Mouse (Mus musculus): ENCODE measurements at regions not wholly inside any gene's neighbourhood (a gene's known extent, or its start where the extent isn't known, plus 50 kb on each side); places are given as distances from the start of the nearest gene placed in this dataset.
A peak's percentile ranks its signal among the peaks of the same experiment; 100 is the strongest.

DNA sequence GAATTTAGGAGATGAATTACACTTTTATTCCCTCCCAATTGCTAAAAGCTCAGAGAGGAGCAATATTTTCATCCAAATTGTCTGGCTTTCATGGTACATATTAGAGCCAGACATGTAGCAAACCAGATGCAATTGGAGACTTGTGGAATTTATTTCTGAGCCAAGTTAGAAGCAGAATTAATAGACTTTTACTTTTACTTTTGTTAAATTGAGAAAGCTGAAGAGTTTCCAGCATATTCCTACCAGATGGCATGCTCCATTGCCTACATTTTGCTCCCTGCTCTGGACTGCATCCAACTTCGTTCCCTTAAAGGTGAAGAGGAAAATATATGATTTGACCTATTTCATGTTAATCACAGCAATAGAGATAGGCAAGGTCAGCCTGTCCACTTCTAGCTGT, 646.4 kb upstream of the Slit2 start:
- ATAC-seq (ENCODE audit: low TSS enrichment) = no peak

- peak; percentile 38; the same call in 1 of the 2 replicates for ATAC-seq (ENCODE audit: low TSS enrichment)
These were observed 643.1 kb upstream of the Slit2 start for GRCm38 (mm10) chr5:47339807-47340206.

DNA sequence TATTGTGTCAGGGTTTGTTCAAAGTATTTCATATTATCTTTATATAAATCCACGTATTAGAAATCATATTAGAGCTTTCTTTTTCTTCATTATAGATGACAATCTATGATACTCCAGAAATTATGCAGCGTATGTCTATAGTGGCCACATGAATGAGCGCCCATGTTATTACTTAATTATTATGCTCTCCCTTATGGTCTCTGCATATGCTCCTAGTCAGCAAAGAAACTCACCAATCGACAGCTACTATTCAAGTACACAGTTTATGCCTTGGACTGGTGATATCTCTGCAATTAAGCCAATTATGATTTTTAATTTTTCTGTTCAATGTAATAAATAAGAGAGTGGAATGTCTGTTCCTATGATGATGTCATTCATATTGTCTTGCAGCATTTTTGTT, 612.8 kb upstream of the Slit2 start:
- ATAC-seq (ENCODE audit: low TSS enrichment) = no peak

DNA sequence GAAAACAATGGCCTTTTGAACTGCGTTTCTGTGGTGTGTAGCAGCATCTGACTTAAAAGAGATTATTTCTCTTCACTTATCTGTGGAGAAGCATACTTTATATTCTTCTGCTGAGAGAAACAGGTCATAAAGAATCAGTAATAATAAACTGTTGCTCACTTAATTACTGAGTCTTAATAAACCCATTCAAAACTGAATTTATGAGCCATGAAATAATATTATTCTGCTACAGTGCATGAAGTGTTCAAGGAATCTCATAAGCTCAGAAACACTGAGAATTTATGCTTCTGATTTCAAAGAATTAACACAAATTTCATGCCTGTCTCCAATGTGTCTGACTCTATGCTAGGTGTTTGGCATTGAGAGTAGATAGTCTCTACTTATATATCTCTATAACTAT, 597.0 kb upstream of the Slit2 start:
- no peak for ATAC-seq (ENCODE audit: low TSS enrichment)

GRCm38 (mm10) chr5:47386750-47387149, 596.2 kb upstream of the Slit2 start:
- no peak for ATAC-seq (ENCODE audit: low TSS enrichment)

GRCm38 (mm10) chr5:47390735-47391134, 592.2 kb upstream of the Slit2 start:
- ATAC-seq (ENCODE audit: low TSS enrichment) = no peak

DNA sequence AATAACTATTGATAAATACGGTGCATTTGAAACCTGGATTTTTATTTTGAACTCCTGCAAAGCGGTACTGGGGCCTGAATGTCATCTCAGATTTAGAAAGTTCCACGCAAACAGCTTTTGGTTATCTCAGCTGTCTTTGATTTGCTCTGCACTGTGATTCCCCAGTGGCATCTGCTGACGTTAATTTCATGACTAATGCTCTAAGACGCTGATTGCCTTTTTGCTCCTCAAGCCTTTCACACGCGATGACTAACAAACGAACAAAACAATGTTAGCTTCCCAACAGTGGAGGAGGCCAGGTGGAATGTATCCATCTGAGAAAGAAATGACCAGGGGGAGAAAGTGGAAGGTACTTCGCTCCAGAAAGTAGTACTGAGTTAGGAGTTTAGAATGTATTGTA, 586.1 kb upstream of the Slit2 start:
- ATAC-seq (ENCODE audit: low TSS enrichment) = no peak

GRCm38 (mm10) chr5:47421916-47422315, 561.0 kb upstream of the Slit2 start:
- ATAC-seq (ENCODE audit: low TSS enrichment) = no peak

DNA sequence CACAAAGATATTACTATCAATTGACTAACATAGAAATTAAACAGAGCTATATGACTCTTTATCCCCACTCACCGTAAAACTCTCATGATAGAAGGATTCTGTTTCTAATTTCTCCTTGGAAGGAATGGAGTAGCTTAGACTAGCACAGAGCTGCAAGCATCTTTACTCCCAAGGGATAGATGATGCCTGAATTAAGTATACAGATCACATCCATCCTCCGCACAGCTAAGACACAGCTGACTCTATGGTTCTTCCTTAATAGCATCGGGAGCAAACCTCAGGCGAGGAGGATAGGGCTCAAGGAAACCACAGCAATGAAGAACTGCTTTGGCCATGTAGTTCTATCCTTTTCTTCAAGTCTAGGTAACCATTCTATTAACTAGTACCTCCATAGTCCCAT, 556.9 kb upstream of the Slit2 start:
- no peak for ATAC-seq (ENCODE audit: low TSS enrichment)

- no peak for ATAC-seq (ENCODE audit: low TSS enrichment)
These were observed 556.5 kb upstream of the Slit2 start for GRCm38 (mm10) chr5:47426467-47426866.

GRCm38 (mm10) chr5:47429217-47430172, 553.4 kb upstream of the Slit2 start:
- ATAC-seq (ENCODE audit: low TSS enrichment) = no peak

- no peak for ATAC-seq (ENCODE audit: low TSS enrichment)
These were observed 551.2 kb upstream of the Slit2 start for GRCm38 (mm10) chr5:47431599-47432328.

DNA sequence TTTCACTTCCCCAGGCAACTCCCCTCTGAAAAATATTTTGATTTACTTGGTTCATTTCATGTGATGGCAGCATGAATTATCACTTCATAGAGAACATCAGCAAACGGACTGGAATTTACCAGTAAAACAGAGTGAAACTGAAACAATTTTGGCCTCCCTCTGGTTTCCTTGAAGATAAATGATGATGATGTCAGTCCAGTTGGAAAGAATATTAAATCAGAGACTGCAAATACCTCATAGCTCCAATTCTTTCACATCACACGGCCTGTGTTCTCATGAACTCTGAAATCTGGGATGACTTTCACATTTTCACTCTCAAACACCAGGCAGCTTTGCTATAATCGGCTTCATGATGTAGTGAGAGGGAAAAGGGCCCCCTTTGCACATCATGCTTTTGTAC, 546.5 kb upstream of the Slit2 start:
- no peak for ATAC-seq (ENCODE audit: low TSS enrichment)

DNA sequence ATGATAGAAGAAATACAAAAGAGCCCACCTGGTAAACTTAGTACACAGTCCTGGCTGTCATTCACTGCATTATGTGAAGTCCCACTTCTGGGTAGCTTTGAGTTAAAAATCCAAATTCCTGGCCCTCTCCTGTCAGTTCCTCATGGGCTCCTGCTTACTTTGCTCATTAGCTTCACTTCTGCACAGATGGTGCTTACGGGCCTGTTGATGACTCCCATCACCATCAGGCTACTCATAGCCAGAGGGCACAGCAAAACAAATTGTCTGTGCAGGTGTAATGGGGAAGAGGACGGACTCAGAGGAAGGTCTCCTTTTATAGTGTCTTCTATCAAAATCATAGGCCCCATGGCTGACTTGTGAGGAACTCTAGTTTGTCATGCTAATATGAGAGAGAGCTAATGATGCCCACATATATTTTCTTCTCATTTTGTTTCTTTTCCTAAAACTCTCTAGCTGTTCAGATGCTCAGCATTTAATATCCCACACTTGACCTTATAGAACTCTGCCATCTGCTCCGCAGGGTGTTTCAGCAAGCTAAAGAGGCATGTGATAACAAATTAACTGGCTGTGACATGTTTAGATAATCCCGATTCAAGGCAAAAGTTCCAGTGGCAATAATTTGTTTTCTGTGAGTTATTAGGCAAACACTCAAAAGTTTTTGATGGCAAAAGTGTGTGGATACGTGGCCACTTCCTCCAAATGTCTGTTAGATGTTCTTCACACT, 536.5 kb upstream of the Slit2 start:
- no peak for ATAC-seq (ENCODE audit: low TSS enrichment)

GRCm38 (mm10) chr5:47464848-47465247, 518.1 kb upstream of the Slit2 start:
- no peak for ATAC-seq (ENCODE audit: low TSS enrichment)

- no peak for ATAC-seq (ENCODE audit: low TSS enrichment)
These were observed 513.5 kb upstream of the Slit2 start for GRCm38 (mm10) chr5:47469394-47469793.

DNA sequence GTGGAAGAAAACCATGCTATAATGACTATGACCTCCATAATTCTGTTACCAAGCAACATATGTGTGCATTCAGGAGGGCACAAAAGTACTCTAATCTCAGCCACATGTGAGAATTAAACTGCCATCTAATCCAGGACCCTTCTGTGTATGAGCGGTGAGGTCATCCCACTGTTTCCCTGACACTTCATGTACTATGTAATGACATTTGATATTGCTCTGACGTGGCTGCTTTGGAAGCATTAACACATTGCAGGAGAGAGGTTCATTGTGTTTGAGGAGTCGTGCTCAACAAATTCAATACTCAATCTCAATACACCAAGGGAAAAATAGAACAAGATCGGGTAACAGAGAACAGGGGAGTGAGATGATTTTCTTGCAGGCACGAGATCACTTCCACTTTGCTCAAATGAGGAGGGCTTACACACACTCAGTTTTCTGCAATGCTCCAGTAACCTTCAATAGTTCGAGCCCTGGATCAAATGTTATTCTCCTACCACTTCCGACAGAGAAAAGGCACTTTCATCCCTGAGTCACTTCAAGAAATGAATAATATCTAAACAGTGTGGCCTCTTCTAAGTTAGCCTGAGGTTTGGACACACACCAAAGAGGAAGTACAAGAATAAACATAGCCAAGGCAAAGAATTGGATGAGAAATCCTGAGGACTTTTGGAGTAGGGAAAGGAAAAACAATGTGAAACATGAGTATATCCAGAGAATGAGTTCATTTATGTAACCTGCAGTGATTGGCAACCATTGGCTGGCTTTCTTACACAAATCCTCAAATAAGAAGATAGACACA, 510.7 kb upstream of the Slit2 start:
- ATAC-seq (ENCODE audit: low TSS enrichment) = no peak

GRCm38 (mm10) chr5:47479908-47480307, 503.0 kb upstream of the Slit2 start:
- ATAC-seq (ENCODE audit: low TSS enrichment) = no peak

DNA sequence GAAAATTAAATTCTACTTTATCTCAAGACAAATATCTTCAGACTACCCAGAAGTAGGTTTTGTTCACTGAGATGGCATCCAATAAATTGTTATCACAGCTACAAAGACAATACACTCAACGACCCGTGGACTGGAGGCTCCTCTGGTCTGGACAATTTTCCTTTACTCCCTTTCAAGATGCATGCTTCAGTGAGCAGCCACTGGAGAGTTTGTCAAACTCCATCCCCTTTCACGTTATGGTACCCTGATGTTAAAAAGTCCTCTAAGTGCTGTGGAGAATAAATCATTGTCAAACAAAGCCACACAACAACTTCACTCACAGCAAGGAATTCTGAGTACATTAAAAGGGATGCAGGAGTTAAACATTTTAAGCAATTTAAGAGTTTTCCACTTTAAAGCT, 486.7 kb upstream of the Slit2 start:
- ATAC-seq (ENCODE audit: low TSS enrichment) = no peak

DNA sequence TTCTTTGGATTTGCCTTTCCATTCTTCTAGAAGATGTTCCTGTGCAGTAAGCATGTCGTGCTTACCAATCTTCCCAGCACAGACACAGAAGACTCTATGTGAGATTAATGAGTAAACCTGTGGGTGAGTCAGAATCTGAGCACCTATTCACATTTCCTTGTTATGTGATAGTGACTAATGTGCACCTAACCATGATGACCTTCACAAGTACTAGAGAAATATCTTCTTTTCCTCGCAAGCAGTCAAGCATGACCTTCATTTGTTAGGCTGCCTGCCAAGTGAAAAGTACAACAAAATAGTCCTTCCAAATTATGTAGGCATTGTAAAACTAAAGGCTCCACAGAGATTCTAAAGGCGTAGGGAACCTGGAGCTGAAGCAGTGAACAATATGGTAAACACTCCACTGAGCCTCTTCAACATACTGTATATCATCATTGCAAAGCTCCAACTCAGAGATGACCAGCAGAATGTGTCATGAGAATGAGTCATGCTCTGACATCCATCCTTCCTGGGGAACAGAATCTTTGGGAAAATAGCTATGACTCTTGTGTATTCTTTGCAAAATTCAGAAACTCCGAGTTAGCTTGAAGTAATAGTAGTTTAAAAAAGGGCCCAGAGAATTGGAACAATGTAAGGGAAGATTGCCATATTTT, 480.0 kb upstream of the Slit2 start:
- no peak for ATAC-seq (ENCODE audit: low TSS enrichment)

GRCm38 (mm10) chr5:47508689-47509301, 474.1 kb upstream of the Slit2 start:
- ATAC-seq (ENCODE audit: low TSS enrichment) = no peak

Data from frontal cortex, adult (tissue).